In genomic region chr10:80752079-80752625, GRCm38 (mm10) we compare ENCODE assay signal across 8 mouse cellular contexts. TPM values are rescaled to one million over a fixed set of nuclear protein-coding genes. Genes with fewer than 3 reads are reported as not detected.
A peak's percentile ranks its signal among the peaks of the same experiment; 100 is the strongest.
DNase-seq lines count a peak whose midpoint lies in the region; TF ChIP-seq lines count a peak whose summit lies in the region.

No protein-coding gene starts in this region.

- intact Hi-C loops in heart, postnatal 10 days (cut with DNase I): no loop called here

- peak overlapping the region; percentile 52; the same call in 1 of the 2 replicates for H3K9ac ChIP-seq in ES-E14 (ENCODE audit: insufficient read depth, low read depth, low read length, poor library complexity, severe bottlenecking)

- no peaks in the 10 kb centered on the region for H3K36me3 ChIP-seq in ES-E14 (ENCODE audit: control insufficient read depth, insufficient read depth, low read length, poor library complexity, severe bottlenecking)

- peak overlapping the region; percentile 50 to 57 for H3K4me3 ChIP-seq in ES-E14 (ENCODE audit: insufficient read depth in 1 of 2, low read depth in 1 of 2, low read length in 2 of 2, poor library complexity in 1 of 2, severe bottlenecking in 1 of 2)

- DNase-seq in ES-E14 (ENCODE audit: low read depth, low spot score): peak; percentile 92
- DNase-seq in adrenal gland, postnatal 10 days: peak; percentile 90
- peak; percentile 68 for DNase-seq in fibroblast of lung, adult 2 months (ENCODE audit: low read depth)
- peak; percentile 90 to 92 for DNase-seq in heart, postnatal 10 days
- DNase-seq in kidney, postnatal 4 days: peak; percentile 90 to 92
- peak; percentile 83 for DNase-seq in mesoderm, embryonic 11.5 days (ENCODE audit: low read depth, low spot score)
- DNase-seq in spleen, postnatal 36 days (ENCODE audit: low spot score in 2 of 2): peak; percentile 60 to 67
- no peak for DNase-seq in layer of hippocampus, adult 9-11 months

- peaks cover 2 to 12% of the 10 kb centered on the region in 2 experiments; a peak in 3 of 4 replicates for H3K4me1 ChIP-seq in ES-E14 (ENCODE audit: control insufficient read depth in 2 of 2, insufficient read depth in 2 of 2, low read length in 2 of 2, poor library complexity in 1 of 2)

- in situ Hi-C loops in ES-E14 (cut with MboI; ENCODE audit: low sequenced_read_pairs in 2 of 2, unreplicated experiment in 2 of 2): no loop called here

- no peaks in the 10 kb centered on the region for H3K9me3 ChIP-seq in ES-E14 (ENCODE audit: control insufficient read depth, insufficient read depth, low read depth, low read length)

- H3K27ac ChIP-seq in ES-E14 (ENCODE audit: insufficient read depth, low read depth, low read length, poor library complexity, severe bottlenecking): no peak overlapping the region

TF ChIP-seq in ES-E14, 5 proteins besides CTCF, POLR2A, EP300 and RAD21:
- TF ChIP-seq ZC3H11A (IDR thresholded peaks at IDR 0.05; ENCODE audit: borderline replicate concordance, low read depth, low read length) (no peak), HCFC1 (IDR thresholded peaks at IDR 0.05; ENCODE audit: borderline replicate concordance, insufficient read depth, low read length) (no peak), MAFK (IDR thresholded peaks at IDR 0.05; ENCODE audit: insufficient read depth, low read depth, low read length) (no peak), ZNF384 (IDR thresholded peaks at IDR 0.05; ENCODE audit: low read depth, low read length) (no peak), CHD2 (IDR thresholded peaks at IDR 0.05; ENCODE audit: low read depth, low read length) (no peak)

RNA-seq across cellular contexts. Expression of gene Dot1l, which starts 2.9 kb away (rescaled TPM):
- total RNA-seq in ES-E14 (2012; rRNA removed): 31.9 and 41.2 TPM in 2 replicates
- total RNA-seq in adrenal gland, postnatal 10 days (2021): 10 to 100 TPM; 64.5 to 80.9 TPM
- 10 to 100 TPM; 66.3 to 67.6 TPM for total RNA-seq in heart, postnatal 10 days (2021)

RNA-seq across cellular contexts. Expression of gene Ap3d1, which starts 10.1 kb away (rescaled TPM):
- 74.8 and 106 TPM in 2 replicates for total RNA-seq in ES-E14 (2012; rRNA removed)
- 10 to 100 TPM; 64.7 to 82.6 TPM for total RNA-seq in adrenal gland, postnatal 10 days (2021)
- total RNA-seq in heart, postnatal 10 days (2021): 10 to 100 TPM; 47.6 to 52.5 TPM

RNA-seq across cellular contexts. Expression of gene Sf3a2, which starts 45.8 kb away (rescaled TPM):
- total RNA-seq in ES-E14 (2012; rRNA removed): 31.4 and 39.6 TPM in 2 replicates
- 10 to 100 TPM; 45.2 to 50.5 TPM for total RNA-seq in adrenal gland, postnatal 10 days (2021)
- total RNA-seq in heart, postnatal 10 days (2021): 10 to 100 TPM; 36.8 to 41.4 TPM

RNA-seq across cellular contexts. Expression of gene Plekhj1, which starts 46.3 kb away (rescaled TPM):
- 77.2 and 87.1 TPM in 2 replicates for total RNA-seq in ES-E14 (2012; rRNA removed)
- total RNA-seq in adrenal gland, postnatal 10 days (2021): 10 to 100 TPM; 50.0 to 63.2 TPM
- total RNA-seq in heart, postnatal 10 days (2021): 10 to 100 TPM; 32.6 to 32.9 TPM

RNA-seq across cellular contexts. Expression of gene Izumo4, which starts 50.2 kb away (rescaled TPM):
- total RNA-seq in ES-E14 (2012; rRNA removed): 8.9 and 13.9 TPM in 2 replicates
- total RNA-seq in adrenal gland, postnatal 10 days (2021): 10 to 100 TPM in 1 of 2 experiments, 1 to 10 TPM in 1; 6.9 to 13.1 TPM
- total RNA-seq in heart, postnatal 10 days (2021): 1 to 10 TPM; 2.9 to 4.1 TPM
